Mouse (Mus musculus) liver, embryonic 14.5 days (tissue): Measurements from ENCODE around the gene Iqcf3. TPM values are rescaled to one million over a fixed set of nuclear protein-coding genes. Genes with fewer than 3 reads are reported as not detected.

Experiments used
- ATAC-seq: fragments of 200-750 bp; cut with Nextera tagmentation; 2 replicates; pipeline ENCODE4 v1.8.0; 2017; ENCODE audit warnings: moderate number of reproducible peaks, mild to moderate bottlenecking, moderate library complexity; ENCODE audit not compliant: insufficient read depth
- DNase-seq, 3 experiments: peaks; one replicate each; pipeline ENCODE4 v3.0.0-alpha.2; 2012 to 2013; ENCODE audit warnings: low read depth in 3 of 3, low spot score in 3 of 3
- H3K27ac ChIP-seq: fragments of 300-500 bp; sonication (generic); 2 replicates; pipeline ENCODE4 v1.5.1; 2014; ENCODE audit warnings: moderate library complexity, mild to moderate bottlenecking, control low read depth, inconsistent platforms
- H3K27me3 ChIP-seq: fragments of 300-500 bp; sonication (generic); 2 replicates; pipeline ENCODE4 v1.6.1; 2014; ENCODE audit warnings: mild to moderate bottlenecking, low read length, moderate library complexity; ENCODE audit not compliant: control insufficient read depth, insufficient read depth
- H3K36me3 ChIP-seq: fragments of 300-500 bp; sonication (generic); replicated peaks from 2 replicates; pipeline ENCODE4 v1.6.1; 2014; ENCODE audit warnings: low read depth; ENCODE audit not compliant: control insufficient read depth, insufficient read depth
- H3K4me1 ChIP-seq, 2 experiments: fragments of 200-500 bp in 1 of 2; fragments of 300-500 bp in 1 of 2; sonication (generic) in 1 of 2; replicated peaks; 2 replicates each; pipeline ENCODE4 v1.6.1; 2012 to 2014; ENCODE audit warnings: antibody characterized with exemption in 1 of 2, inconsistent platforms in 1 of 2, low read length in 1 of 2; ENCODE audit not compliant: control insufficient read depth in 2 of 2, insufficient read depth in 2 of 2
- H3K4me2 ChIP-seq: fragments of 300-500 bp; sonication (generic); 2 replicates; pipeline ENCODE4 v1.6.1; 2014; ENCODE audit warnings: low read depth, mild to moderate bottlenecking, control low read depth, moderate library complexity
- H3K4me3 ChIP-seq, 2 experiments: fragments of 200-500 bp in 1 of 2; fragments of 300-500 bp in 1 of 2; sonication (generic) in 1 of 2; 2 replicates each; pipeline ENCODE4 v1.5.1; 2012 to 2014; ENCODE audit warnings: low read depth in 2 of 2, low read length in 2 of 2, mild to moderate bottlenecking in 2 of 2, control low read depth in 1 of 2, inconsistent platforms in 1 of 2, moderate library complexity in 1 of 2; ENCODE audit not compliant: insufficient read depth in 1 of 2
- H3K9ac ChIP-seq: fragments of 300-500 bp; sonication (generic); replicated peaks from 2 replicates; pipeline ENCODE4 v1.6.1; 2014; ENCODE audit warnings: mild to moderate bottlenecking, control low read depth, moderate library complexity
- H3K9me3 ChIP-seq: fragments of 300-500 bp; sonication (generic); 2 replicates; pipeline ENCODE4 v1.6.1; 2016; ENCODE audit warnings: low read length, mixed read lengths; ENCODE audit not compliant: control insufficient read depth
- CTCF ChIP-seq: IDR thresholded peaks from 2 replicates; pipeline ENCODE4 v1.5.1; 2016; ENCODE audit warnings: antibody characterized with exemption, low read depth, control low read depth
- EP300 ChIP-seq: IDR thresholded peaks from 2 replicates; pipeline ENCODE4 v1.6.1; 2016; ENCODE audit warnings: antibody characterized with exemption, low read depth
- WGBS: fragments of 180-500 bp; shearing (Covaris S2); extraction: QIAGEN DNeasy Blood & Tissue Kit; methylation state at CpG from one replicate; pipeline ENCODE4 v1.1.7; 2014; ENCODE audit not compliant: insufficient replicate concordance; 5-methylcytosine and 5-hydroxymethylcytosine counted together
- polyA plus RNA-seq, 2 experiments: library from polyadenylated mRNA; depleted of rRNA in 1 of 2; stranded (reverse) in 1 of 2; unstranded in 1 of 2; fragments of >200 nt; fragmentation: Nextera tagmentation in 1 of 2; extraction: Ambion mirVana in 1 of 2; gene quantifications; 2 replicates each; pipeline versions ENCODE4 v1.2.1 to v1.2.3; 2012 to 2014

Gene Iqcf3
- polyA plus RNA-seq, 2 experiments = not detected

- H3K36me3 ChIP-seq = no peaks in the 10 kb centered on the region
- no peak overlapping the region for H3K4me3 ChIP-seq
- no peak for ATAC-seq
- peaks cover 6% of the 10 kb centered on the region in 2 experiments for H3K4me1 ChIP-seq
- WGBS = 71% methylated on average over 9 of the region's 9 CpGs
- no peaks in the 10 kb centered on the region for H3K9me3 ChIP-seq
- H3K4me2 ChIP-seq = no peak overlapping the region
- H3K27ac ChIP-seq = no peak overlapping the region
- H3K9ac ChIP-seq = no peak overlapping the region
- DNase-seq = no peak
- TF ChIP-seq EP300 (no peak), CTCF (no peak)
- H3K27me3 ChIP-seq = peaks cover 13% of the 10 kb centered on the region
These were observed 104.3 kb downstream of the Iqcf3 start for GRCm38 (mm10) chr9:106457163-106457559.

- DNase-seq (no peak), ATAC-seq (no peak)
- no peaks in the 10 kb centered on the region for H3K9me3 ChIP-seq
- TF ChIP-seq CTCF = no peak
- no peak for TF ChIP-seq EP300
- no peak overlapping the region for H3K4me3 ChIP-seq
- no peak overlapping the region for H3K4me2 ChIP-seq
- H3K9ac ChIP-seq = no peak overlapping the region
- peaks cover 6% of the 10 kb centered on the region in 2 experiments for H3K4me1 ChIP-seq
- H3K27ac ChIP-seq = no peak overlapping the region
- no peaks in the 10 kb centered on the region for H3K36me3 ChIP-seq
- peaks cover 13% of the 10 kb centered on the region for H3K27me3 ChIP-seq
- WGBS = 68% methylated on average over 15 of the region's 15 CpGs
These were observed 104.9 kb downstream of the Iqcf3 start for GRCm38 (mm10) chr9:106456325-106457162.

- no peak for DNase-seq
These were observed 106.3 kb downstream of the Iqcf3 start for GRCm38 (mm10) chr9:106454888-106455681.

GRCm38 (mm10) chr9:106454071-106454761 lies 107.2 kb downstream of the Iqcf3 start:
- H3K4me2 ChIP-seq = peak overlapping the region; percentile 67
- WGBS = 9% methylated on average over 20 of the region's 20 CpGs
- peaks cover 6% of the 10 kb centered on the region in 2 experiments for H3K4me1 ChIP-seq
- H3K9ac ChIP-seq = peak overlapping the region; percentile 11; the same call in 1 of the 2 replicates
- ATAC-seq (0 out of 2 replicates have a peak, but pooled peaks have one; percentile 9), DNase-seq (no peak)
- no peaks in the 10 kb centered on the region for H3K9me3 ChIP-seq
- H3K4me3 ChIP-seq = peak overlapping the region; percentile 57 to 58
- H3K27ac ChIP-seq = no peak overlapping the region
- peaks cover 13% of the 10 kb centered on the region for H3K27me3 ChIP-seq
- H3K36me3 ChIP-seq = no peaks in the 10 kb centered on the region
- TF ChIP-seq CTCF = no peak
- TF ChIP-seq EP300 = no peak

More at GRCm38 (mm10) chr9:106454888-106455681, 106.3 kb downstream of the Iqcf3 start:
- Histone ChIP-seq H3K4me2 (peak overlapping the region; percentile 67), H3K27me3 (peaks cover 13% of the 10 kb centered on the region), H3K36me3 (no peaks in the 10 kb centered on the region), H3K9me3 (no peaks in the 10 kb centered on the region), H3K9ac (no peak overlapping the region), H3K27ac (no peak overlapping the region), H3K4me1 (peaks cover 6% of the 10 kb centered on the region in 2 experiments), H3K4me3 (peak overlapping the region; percentile 21 to 57; a peak in 3 of 4 replicates)
- ATAC-seq = no peak
- TF ChIP-seq EP300 (no peak), CTCF (no peak)
- 24% methylated on average over 17 of the region's 17 CpGs for WGBS
